Mouse (Mus musculus) lung, postnatal 14 days (tissue): Measurements from ENCODE around the gene Itgb4.

Source experiments
- DNase-seq: peaks from one replicate; pipeline ENCODE4 v3.0.0; 2021

Itgb4 gene

GRCm38 (mm10) chr11:115974309-115975082, at the start of gene Itgb4:
Gene Itgb4, plus strand, starts transcription at chr11:115974709.
- DNase-seq = peak; percentile 53

GRCm38 (mm10) chr11:115929031-115929430, 45.5 kb upstream of the Itgb4 start:
- DNase-seq = peak; percentile 6

GRCm38 (mm10) chr11:115929818-115930217, 44.7 kb upstream of the Itgb4 start:
- no peak for DNase-seq

- no peak for DNase-seq
Measured at GRCm38 (mm10) chr11:115931235-115931634, 43.3 kb upstream of the Itgb4 start.

GRCm38 (mm10) chr11:115933108-115933746, 41.3 kb upstream of the Itgb4 start, which contains the start of the genes Sap30bp and Recql5:
Gene Sap30bp, plus strand, starts transcription at chr11:115933282.
Gene Recql5, minus strand, starts transcription at chr11:115933477.
- peak; percentile 97 for DNase-seq

- no peak for DNase-seq
Measured at GRCm38 (mm10) chr11:115933747-115934110, 40.8 kb upstream of the Itgb4 start.

- peak; percentile 75 for DNase-seq
Measured at GRCm38 (mm10) chr11:115939690-115940329, 34.7 kb upstream of the Itgb4 start.

- no peak for DNase-seq
Measured at GRCm38 (mm10) chr11:115941980-115942379, 32.5 kb upstream of the Itgb4 start.

- no peak for DNase-seq
Measured at GRCm38 (mm10) chr11:115945247-115945646, 29.3 kb upstream of the Itgb4 start.

GRCm38 (mm10) chr11:115946221-115946828, 28.2 kb upstream of the Itgb4 start:
- DNase-seq = no peak

- DNase-seq = no peak
Measured at GRCm38 (mm10) chr11:115948316-115948715, 26.2 kb upstream of the Itgb4 start.

GRCm38 (mm10) chr11:115950719-115951118, 23.8 kb upstream of the Itgb4 start:
- DNase-seq = no peak

- no peak for DNase-seq
Measured at GRCm38 (mm10) chr11:115954712-115955111, 19.8 kb upstream of the Itgb4 start.

GRCm38 (mm10) chr11:115955195-115955858, 19.2 kb upstream of the Itgb4 start:
- DNase-seq = no peak

GRCm38 (mm10) chr11:115956453-115956852, 18.1 kb upstream of the Itgb4 start:
- no peak for DNase-seq

- no peak for DNase-seq
Measured at GRCm38 (mm10) chr11:115957971-115958370, 16.5 kb upstream of the Itgb4 start.

- DNase-seq = no peak
Measured at GRCm38 (mm10) chr11:115959018-115959417, 15.5 kb upstream of the Itgb4 start.

GRCm38 (mm10) chr11:115962651-115963412, 11.7 kb upstream of the Itgb4 start:
- DNase-seq = no peak

GRCm38 (mm10) chr11:115964977-115965604, 9.4 kb upstream of the Itgb4 start:
- peak; percentile 79 for DNase-seq

GRCm38 (mm10) chr11:115968731-115969405, 5.6 kb upstream of the Itgb4 start:
- no peak for DNase-seq
